Mouse (Mus musculus) spleen, postnatal 14 days (tissue): ENCODE results near the gene Calhm1.
"Not testable (repeated sequence)": the region's sequence is repeated elsewhere in the genome, so short reads cannot be mapped to it uniquely, and the experiment has no call there.

ENCODE experiments used
- DNase-seq, 2 experiments: peaks; one replicate each; pipeline ENCODE4 v3.0.0; 2021 to 2022; ENCODE audit warnings: low spot score in 2 of 2

Calhm1 gene

DNA sequence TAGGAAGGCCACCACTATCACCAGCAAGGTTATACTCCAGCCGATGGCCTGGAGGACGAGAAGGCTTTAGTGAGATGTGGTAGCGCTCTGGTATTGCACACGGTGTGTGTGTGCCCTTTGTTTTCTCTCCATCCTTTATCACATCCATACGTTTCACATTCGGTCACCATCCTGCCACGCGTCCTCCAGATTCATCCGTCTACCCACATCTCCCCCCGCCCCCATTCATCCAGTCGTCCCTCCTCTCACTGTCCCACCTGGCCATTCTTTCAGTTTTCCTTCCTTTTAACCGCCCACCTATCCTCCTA lies 8.0 kb upstream of the Calhm1 start:
- DNase-seq: no peak

DNA sequence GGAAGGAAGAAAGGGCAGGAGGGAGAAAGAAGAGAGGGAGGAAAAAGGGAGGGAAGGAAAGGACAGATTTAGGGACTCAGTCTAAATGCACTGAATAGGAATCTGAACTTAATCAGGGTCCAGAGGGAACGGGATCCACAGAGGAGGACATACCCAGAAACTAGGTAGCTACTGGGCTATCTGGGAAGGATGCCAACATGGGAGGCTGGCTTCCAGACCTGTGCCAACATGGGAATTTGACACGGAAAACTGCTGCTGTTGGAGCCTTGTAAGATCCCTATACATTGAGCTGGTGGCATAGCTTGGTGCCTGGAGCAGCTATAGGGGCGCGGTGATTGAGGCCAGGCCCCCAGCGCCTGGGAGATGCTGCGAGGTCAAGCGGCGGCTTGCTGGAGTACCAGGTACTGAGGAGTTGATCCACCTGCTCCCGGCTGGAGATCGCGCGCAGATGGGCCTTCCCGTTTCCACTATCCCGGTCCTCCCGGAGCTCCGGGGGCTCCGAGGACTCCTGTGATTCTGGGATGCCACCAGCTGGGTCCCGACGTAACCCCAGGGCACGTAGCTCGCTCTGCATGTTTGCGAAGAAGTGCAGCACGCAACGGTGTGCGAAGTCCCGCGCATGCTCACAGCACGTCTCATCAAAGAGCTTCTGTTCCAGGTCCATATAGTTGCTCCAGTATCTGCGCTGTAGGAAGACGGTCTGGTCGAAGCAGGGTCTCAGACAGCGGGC lies 7.4 kb upstream of the Calhm1 start:
- DNase-seq: no peak

DNA sequence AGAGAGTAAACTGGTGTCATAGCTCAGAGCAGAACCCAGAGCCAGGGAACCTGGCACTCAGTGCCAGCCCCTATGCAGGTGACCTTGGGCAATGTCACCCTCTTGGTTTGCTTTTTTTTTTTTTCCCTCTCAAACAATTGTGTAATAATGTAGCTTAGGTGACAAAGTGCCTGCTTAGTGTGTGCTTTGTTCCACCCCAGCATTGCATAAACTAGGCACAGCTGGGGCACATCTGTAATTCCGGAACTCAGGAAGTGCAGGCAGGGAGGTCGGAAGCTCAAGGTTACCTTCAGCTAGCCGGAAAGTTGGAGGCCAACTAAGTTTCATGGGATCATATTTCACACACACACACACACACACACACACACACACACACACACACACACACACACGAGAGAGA lies 5.8 kb upstream of the Calhm1 start:
- DNase-seq: no peak

GRCm38 (mm10) chr19:47148267-47148847 lies 4.3 kb upstream of the Calhm1 start:
- DNase-seq: no peak

GRCm38 (mm10) chr19:47142438-47142837 lies 1.6 kb downstream of the Calhm1 start:
- no peak for DNase-seq

- not testable (repeated sequence) for DNase-seq
Observed at GRCm38 (mm10) chr19:47139611-47140010, 4.4 kb downstream of the Calhm1 start.

DNA sequence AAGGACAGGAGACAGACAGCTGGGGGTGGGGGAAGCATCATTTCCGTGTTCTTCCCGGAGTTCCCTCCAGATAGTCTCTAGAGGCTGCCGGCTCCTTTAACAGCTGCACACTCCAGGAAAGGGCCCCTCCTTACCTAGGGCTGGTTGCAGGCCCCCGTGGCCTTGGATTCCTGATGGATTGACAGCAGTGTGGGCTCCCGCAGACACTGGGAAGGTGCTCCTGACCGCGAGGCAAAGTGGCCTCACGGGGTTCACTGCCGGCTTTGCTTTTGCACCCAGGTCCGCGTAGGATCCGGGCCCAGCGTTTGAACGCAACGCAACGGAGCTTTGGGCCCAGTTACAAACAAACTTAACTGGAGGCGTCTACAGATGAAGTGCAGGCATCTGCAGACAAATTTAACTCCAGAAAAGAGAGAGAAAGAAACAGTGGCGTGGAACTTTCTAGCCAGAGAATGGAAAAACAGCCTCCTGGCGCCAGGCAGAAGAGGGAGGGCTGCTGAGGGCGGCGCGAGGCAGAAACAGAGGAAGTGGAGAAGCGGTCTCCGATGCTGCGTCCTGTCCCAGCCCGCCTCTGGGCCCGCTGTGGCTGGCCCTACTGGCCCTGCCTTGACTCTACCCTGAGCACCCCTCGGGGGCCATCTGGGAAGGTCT lies 6.2 kb downstream of the Calhm1 start, which contains the start of gene Calhm2:
Gene Calhm2, minus strand, starts transcription at position 524 of the 651 bp plus-strand sequence.
- peak; percentile 27 to 40 for DNase-seq

DNA sequence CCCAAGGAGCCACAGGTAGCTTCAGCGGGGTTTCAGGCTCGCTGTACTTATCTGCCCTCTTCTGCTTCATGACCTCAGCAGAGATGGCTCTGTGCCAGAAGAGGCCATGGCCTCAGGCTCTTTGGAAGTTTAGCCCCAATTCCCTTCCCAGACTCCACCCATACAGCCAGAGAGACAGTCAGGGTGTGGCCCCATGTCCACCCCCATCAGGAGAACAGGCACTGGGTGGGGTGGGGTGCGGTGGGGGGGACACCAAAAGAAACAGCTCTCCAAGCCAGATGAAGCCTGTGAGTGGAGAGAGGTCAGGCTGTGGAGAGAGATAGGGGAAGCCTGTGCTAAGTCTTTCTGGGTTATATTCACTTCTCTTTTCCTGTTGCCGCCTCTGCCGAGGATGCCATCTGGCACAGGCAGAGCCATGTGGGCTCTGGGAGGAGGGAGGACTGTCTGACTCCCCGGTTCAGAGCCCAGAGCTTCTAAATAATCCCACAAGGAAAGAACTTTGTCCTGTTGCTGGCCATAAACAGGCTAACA lies 6.9 kb downstream of the Calhm1 start:
- DNase-seq: peak in 1 of 2 experiments; percentile 32

DNA sequence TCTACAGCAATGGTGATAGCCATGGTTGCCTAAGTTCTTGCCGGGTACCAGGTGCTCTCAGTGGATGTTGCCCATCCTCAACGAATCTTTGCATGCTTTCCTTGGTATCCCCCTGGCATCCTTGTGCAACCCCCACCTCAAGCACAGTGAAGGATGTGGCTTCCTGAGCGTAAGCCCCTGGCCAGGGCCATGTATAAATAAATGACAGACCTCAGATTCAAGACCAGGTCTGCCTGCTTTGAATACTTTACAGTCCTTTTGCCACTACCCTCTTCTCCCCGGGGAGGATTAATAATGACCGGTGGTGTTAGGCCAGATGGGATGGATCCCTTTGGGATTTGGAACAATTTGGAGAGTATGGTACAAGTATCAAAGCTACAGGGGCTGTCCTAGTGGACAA lies 7.9 kb downstream of the Calhm1 start:
- no peak for DNase-seq

DNA sequence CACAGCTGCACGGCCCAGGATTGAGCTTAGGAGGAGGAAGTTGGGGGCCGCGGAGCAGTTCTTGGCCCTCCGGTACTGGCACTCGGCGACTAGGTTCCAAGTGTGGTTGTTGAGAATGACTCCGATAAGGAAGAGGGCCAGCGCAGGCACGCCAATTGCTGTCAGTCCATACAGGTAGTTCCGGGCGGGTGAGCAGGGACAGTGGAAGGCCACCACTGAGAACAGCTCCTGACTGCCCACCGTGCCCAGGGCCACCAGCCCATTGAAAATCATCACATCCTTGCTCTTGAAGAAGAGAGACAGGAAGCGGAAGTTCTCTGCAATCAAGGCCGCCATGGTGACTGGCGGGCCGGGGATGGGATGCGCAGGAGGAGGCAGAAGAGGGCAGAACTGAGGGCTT lies 8.5 kb downstream of the Calhm1 start:
- no peak for DNase-seq

GRCm38 (mm10) chr19:47133161-47133560 lies 10.9 kb downstream of the Calhm1 start:
- DNase-seq: peak in 1 of 2 experiments; percentile 37

- no peak for DNase-seq
Observed at GRCm38 (mm10) chr19:47130551-47131125, 13.4 kb downstream of the Calhm1 start.

GRCm38 (mm10) chr19:47128835-47129234 lies 15.2 kb downstream of the Calhm1 start:
- DNase-seq: no peak

GRCm38 (mm10) chr19:47128164-47128563 lies 15.9 kb downstream of the Calhm1 start:
- DNase-seq: no peak

DNA sequence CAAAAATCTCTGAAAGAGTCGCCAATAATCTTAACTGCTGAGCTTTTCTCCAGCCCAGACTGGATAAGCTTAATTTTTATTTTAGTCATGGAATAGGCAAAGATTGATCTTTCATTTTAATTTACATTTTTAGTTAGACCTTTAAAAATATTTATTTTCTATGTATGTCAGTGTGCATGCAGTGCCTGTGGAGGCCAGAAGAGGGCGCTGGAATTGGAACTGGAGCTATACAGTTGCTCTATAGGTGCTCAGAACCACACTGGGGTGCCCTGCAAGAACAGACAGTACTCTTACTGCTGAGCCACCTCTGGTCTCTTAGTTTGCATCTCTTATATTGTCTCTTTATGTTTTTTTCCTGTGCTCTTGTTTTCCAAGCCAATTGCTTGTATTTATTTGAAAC lies 21.3 kb downstream of the Calhm1 start:
- peak in 1 of 2 experiments; percentile 50 for DNase-seq

GRCm38 (mm10) chr19:47121054-47121453 lies 23.0 kb downstream of the Calhm1 start:
- no peak for DNase-seq

- no peak for DNase-seq
Observed at GRCm38 (mm10) chr19:47118634-47119033, 25.4 kb downstream of the Calhm1 start.

GRCm38 (mm10) chr19:47104641-47105271 lies 39.3 kb downstream of the Calhm1 start:
- no peak for DNase-seq

DNA sequence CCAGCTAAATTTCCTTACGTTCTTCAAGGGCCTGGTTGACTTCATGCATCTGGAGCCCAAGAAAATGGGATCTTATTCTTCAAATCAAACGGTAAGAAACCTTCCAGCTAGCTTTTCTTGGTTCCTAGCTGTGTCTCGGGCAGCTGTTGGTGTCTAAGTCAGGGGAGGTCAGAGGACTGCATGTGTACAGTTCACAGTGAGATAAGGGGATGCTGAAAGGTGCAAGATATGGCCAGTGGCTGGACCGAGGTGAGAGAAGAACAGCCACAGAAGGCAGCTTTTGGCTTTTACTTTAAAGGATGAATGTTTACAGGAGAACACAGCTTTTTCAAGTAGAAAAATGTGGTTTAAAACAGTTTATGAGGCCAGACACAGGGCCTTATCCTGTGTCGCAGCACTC lies 43.0 kb downstream of the Calhm1 start:
- DNase-seq: no peak
